Mouse (Mus musculus) hindbrain, embryonic 11.5 days (tissue): ENCODE data around the gene Dvl1. TPM values are rescaled to one million over a fixed set of nuclear protein-coding genes. Genes with fewer than 3 reads are reported as not detected.

Source experiments
- ATAC-seq: fragments of 200-750 bp; cut with Nextera tagmentation; 2 replicates; pipeline ENCODE4 v1.8.0; 2017; ENCODE audit warnings: mild to moderate bottlenecking, moderate TSS enrichment, moderate library complexity; ENCODE audit not compliant: low FRiP score
- DNase-seq: peaks from one replicate; pipeline ENCODE4 v3.0.0-alpha.2; 2015; ENCODE audit warnings: low spot score
- H3K27ac ChIP-seq: fragments of 300-500 bp; sonication (generic); 2 replicates; pipeline ENCODE4 v1.5.1; 2014; ENCODE audit warnings: mild to moderate bottlenecking, low read depth, low read length
- H3K27me3 ChIP-seq: fragments of 300-500 bp; sonication (generic); 2 replicates; pipeline ENCODE4 v1.6.1; 2014; ENCODE audit warnings: mild to moderate bottlenecking, low read length, moderate library complexity, mixed read lengths; ENCODE audit not compliant: control insufficient read depth, insufficient read depth
- H3K36me3 ChIP-seq: fragments of 300-500 bp; sonication (generic); 2 replicates; pipeline ENCODE4 v1.6.1; 2014; ENCODE audit warnings: mild to moderate bottlenecking, low read length, moderate library complexity, mixed read lengths; ENCODE audit not compliant: control insufficient read depth, insufficient read depth
- H3K4me1 ChIP-seq: fragments of 300-500 bp; sonication (generic); replicated peaks from 2 replicates; pipeline ENCODE4 v1.6.1; 2014; ENCODE audit warnings: low read length, mixed read lengths; ENCODE audit not compliant: control insufficient read depth, insufficient read depth
- H3K4me2 ChIP-seq: fragments of 300-500 bp; sonication (generic); replicated peaks from 2 replicates; pipeline ENCODE4 v1.6.1; 2014; ENCODE audit warnings: mild to moderate bottlenecking, low read depth, low read length
- H3K4me3 ChIP-seq: fragments of 300-500 bp; sonication (generic); 2 replicates; pipeline ENCODE4 v1.5.1; 2014; ENCODE audit warnings: low read depth, low read length
- H3K9ac ChIP-seq: fragments of 300-500 bp; sonication (generic); 2 replicates; pipeline ENCODE4 v1.6.1; 2014; ENCODE audit warnings: low read depth, low read length
- H3K9me3 ChIP-seq: fragments of 300-500 bp; sonication (generic); 2 replicates; pipeline ENCODE4 v1.6.1; 2016; ENCODE audit warnings: low read length; ENCODE audit not compliant: control insufficient read depth
- WGBS: fragments of 180-500 bp; shearing (Covaris S2); extraction: QIAGEN DNeasy Blood & Tissue Kit; methylation state at CpG from one replicate; pipeline ENCODE4 v1.1.7; 2014; 5-methylcytosine and 5-hydroxymethylcytosine counted together
- polyA plus RNA-seq: library from polyadenylated mRNA; unstranded; fragments of >200 nt; fragmentation: Nextera tagmentation; extraction: Ambion mirVana; gene quantifications from 2 replicates; pipeline ENCODE4 v1.2.1, GENCODE M21; 2014

The Dvl1 gene
- polyA plus RNA-seq, 1 experiment from 2014 or later, result 7.5 TPM

DNA sequence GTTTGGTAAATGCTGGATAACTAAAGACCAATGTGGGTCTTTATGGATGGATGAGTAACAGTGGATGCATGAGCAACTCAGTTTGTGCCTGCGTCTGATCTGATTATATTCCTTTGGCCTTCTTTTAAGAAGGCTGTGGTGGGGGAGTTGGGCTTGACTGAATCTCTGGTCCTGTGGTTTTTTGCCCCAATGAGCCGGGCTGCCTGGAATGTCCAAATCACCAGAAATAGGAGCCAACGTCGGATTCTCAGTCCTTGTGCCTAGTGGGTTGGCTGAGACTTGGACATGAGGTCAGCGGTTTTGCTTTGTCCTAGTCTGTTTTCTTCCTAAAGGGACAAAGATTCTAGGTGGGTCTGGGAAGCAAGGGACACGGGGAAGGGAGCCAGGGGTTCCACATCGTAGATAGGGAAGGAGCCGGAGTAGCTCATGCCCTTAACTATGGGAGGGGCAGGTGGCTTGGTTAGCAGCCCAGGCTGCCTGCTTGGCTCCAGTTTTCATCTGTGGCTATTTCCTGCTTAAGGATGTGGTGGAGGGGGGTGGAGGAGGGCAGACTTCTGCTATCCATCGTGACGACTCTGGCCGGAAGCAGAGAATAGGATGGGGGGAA is 9.7 kb upstream of the Dvl1 start:
- H3K4me1 ChIP-seq, result peaks cover 14% of the 10 kb centered on the region
- no peak for ATAC-seq

DNA sequence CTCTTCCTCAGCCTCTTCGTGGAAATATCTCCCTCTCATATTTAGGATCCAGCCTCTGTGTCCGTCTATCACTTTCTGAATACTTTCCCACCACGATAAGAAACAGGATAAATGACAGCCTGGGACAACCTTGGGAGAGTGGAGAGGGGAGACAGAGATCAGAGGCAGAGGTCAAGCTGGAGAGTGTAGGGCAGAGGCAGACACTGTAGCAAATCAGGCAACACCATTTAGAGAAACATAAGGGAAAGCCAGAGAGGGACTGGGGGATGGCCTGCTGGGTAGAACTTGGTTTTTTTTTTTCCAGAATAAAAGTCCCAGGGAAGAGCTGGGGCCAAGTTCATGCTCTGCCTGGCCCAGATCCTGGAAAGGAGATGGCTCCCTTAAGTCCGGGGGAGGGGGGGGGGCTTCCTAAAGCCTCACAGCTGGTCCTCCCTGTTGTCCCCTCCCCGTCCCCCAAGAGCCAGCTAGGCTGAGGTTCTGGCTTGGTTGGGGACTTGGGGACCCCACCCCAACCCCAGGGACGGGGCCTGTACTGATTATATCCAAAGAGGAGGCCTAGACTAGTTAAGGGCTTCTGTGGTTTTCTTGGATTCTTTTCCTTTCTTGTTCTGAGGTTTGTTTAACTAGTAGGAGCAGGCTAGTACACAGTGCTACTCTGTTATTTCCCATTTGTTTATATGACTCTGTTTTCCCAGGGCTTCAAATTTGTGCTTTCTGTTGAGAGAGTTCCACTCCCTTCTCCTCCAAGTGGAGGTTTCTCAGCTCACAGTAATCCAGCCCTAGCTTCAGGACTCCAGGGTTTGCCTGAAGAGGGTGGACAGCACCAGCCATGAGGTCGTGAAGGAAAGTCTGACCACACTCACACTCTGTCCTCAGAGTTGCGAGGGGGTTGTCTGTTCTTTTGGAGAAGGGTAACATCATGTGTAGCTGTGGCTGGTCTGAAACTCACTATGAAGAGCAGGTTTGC is 8.7 kb upstream of the Dvl1 start:
- H3K4me1 ChIP-seq, result peaks cover 14% of the 10 kb centered on the region
- H3K4me2 ChIP-seq, result no peak overlapping the region
- ATAC-seq (no peak), DNase-seq (no peak)
- no peaks in the 10 kb centered on the region for H3K9me3 ChIP-seq
- H3K27me3 ChIP-seq, result 0 out of 2 replicates have a peak, but pooled peaks cover 3% of the 10 kb centered on the region
- no peaks in the 10 kb centered on the region for H3K36me3 ChIP-seq
- H3K4me3 ChIP-seq, result no peak overlapping the region
- no peak overlapping the region for H3K9ac ChIP-seq
- 59% methylated on average over 8 of the region's 8 CpGs for WGBS
- H3K27ac ChIP-seq, result no peak overlapping the region

More for the DNA sequence above, 9.7 kb upstream of the Dvl1 start:
- 0 out of 2 replicates have a peak, but pooled peaks cover 3% of the 10 kb centered on the region for H3K27me3 ChIP-seq
- no peak overlapping the region for H3K4me3 ChIP-seq
- no peak overlapping the region for H3K9ac ChIP-seq
- no peak overlapping the region for H3K27ac ChIP-seq
- WGBS, result 82% methylated on average over 11 of the region's 11 CpGs
- no peaks in the 10 kb centered on the region; the same call in 1 of the 2 replicates for H3K36me3 ChIP-seq
- no peak for DNase-seq
- H3K9me3 ChIP-seq, result no peaks in the 10 kb centered on the region
- no peak overlapping the region for H3K4me2 ChIP-seq

DNA sequence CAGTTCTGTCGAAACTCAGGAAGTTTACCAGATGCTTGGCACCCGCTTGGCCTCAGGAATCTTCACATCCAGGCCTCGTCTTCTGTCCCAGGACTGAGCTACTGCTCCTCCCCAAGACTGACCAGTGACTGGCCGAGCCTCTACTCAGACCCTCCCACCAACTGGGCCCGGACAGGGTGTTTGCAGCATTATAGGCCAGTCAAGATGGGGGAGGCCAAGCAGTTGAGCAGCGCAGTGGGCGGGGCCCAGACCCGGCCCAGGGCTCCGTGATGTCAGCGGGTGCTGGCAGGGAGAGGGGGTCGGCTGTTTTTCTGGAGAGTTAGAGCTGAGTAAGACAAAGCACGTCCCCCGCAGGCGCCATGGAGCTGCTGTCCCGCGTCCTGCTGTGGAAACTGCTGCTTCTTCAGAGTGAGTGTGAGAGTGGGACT is 7.7 kb upstream of the Dvl1 start, which contains the start of gene Mxra8:
Gene Mxra8 (plus strand): TSS at position 198 of the 428 bp plus-strand sequence.
- peak; percentile 83 for ATAC-seq
- peak within 1 kb of the TSS; percentile 36; the same call in 1 of the 2 replicates for H3K27ac ChIP-seq

DNA sequence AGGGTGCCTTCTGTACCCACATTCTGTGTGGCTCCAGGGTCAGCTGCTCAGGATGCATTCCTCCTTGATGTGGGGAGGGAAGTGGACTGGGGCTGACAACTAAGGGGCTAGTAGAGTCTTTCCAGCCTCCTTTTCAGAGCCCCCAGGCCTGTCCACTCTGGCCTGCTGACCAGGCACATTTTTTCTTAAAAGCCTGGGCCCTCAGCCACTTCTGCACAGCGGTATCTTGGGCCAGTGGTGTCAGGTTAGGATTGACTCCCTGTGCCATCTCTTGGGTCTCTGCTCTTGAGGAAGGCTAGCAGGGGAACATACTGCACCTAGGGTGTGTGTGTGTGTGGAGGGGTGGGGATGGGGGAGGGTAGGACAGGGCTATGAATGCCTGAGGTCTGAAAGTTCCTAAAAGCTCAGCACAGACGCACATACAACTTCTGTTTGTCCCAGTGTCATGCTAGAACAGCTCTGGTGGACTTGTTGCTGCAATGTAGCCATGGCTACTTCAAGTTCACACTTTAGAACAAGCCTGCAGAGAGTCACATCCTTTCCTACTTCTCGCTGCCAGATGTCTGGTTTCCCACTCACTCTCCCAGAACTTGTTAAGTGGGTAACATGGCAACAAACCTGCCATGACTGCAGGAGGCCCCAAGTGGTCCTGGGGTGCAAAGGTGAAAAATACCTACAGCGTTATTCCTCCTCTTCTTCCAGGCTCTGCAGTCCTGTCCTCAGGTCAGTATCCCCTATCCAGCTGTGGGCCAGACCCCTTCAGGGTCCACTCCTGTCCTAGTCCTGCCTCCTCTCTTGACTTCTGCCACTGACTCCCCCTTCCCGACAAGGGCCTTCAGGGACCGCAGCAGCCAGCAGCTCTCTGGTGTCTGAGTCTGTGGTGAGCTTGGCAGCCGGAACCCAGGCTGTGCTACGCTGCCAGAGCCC is 6.9 kb upstream of the Dvl1 start:
- Histone ChIP-seq H3K4me3 (peak overlapping the region; percentile 21), H3K36me3 (no peaks in the 10 kb centered on the region), H3K9me3 (no peaks in the 10 kb centered on the region), H3K9ac (peak overlapping the region; percentile 53), H3K27ac (peak overlapping the region; percentile 36; the same call in 1 of the 2 replicates), H3K4me2 (peak overlapping the region; percentile 62), H3K27me3 (0 out of 2 replicates have a peak, but pooled peaks cover 3% of the 10 kb centered on the region), H3K4me1 (peaks cover 14% of the 10 kb centered on the region)
- DNase-seq (peak; percentile 18), ATAC-seq (peak; percentile 26; the same call in 1 of the 2 replicates)
- 8% methylated on average over 8 of the region's 8 CpGs for WGBS

More for the DNA sequence above, 7.7 kb upstream of the Dvl1 start, which contains the start of gene Mxra8:
- 3% methylated on average over 16 of the region's 16 CpGs for WGBS
- peak; percentile 79 for DNase-seq
- no peaks in the 10 kb centered on the region for H3K36me3 ChIP-seq
- H3K4me1 ChIP-seq, result peaks cover 14% of the 10 kb centered on the region
- H3K9ac ChIP-seq, result peak within 1 kb of the TSS; percentile 53
- 0 out of 2 replicates have a peak, but pooled peaks cover 3% of the 10 kb centered on the region for H3K27me3 ChIP-seq
- peak within 1 kb of the TSS; percentile 21 for H3K4me3 ChIP-seq
- no peaks in the 10 kb centered on the region for H3K9me3 ChIP-seq
- H3K4me2 ChIP-seq, result peak within 1 kb of the TSS; percentile 62

DNA sequence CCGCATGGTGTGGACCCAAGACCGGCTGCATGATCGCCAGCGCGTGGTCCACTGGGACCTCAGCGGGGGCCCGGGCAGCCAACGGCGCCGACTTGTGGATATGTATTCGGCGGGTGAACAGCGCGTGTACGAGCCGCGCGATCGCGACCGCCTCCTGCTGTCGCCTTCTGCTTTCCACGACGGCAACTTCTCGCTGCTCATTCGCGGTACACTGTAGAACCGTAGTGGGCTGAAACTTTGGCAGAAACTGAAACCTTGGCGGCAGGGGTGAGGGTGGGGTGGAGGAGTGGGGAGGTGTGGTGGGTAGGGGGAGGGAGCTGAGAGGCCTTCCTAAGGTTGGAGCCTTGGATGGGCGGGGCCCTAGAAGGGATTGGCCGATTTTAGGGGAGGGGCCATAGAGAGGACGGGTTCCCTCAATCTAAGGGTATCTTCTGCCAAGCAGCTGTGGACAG is 6.2 kb upstream of the Dvl1 start:
- Histone ChIP-seq H3K27ac (no peak overlapping the region), H3K9ac (peak overlapping the region; percentile 21; the same call in 1 of the 2 replicates), H3K27me3 (0 out of 2 replicates have a peak, but pooled peaks cover 3% of the 10 kb centered on the region), H3K4me1 (peaks cover 14% of the 10 kb centered on the region), H3K9me3 (no peaks in the 10 kb centered on the region), H3K4me2 (peak overlapping the region; percentile 62), H3K4me3 (peak overlapping the region; percentile 21), H3K36me3 (no peaks in the 10 kb centered on the region)
- peak; percentile 51 for ATAC-seq
- under 1% methylated on average over 32 of the region's 32 CpGs for WGBS
- DNase-seq, result peak; percentile 65

DNA sequence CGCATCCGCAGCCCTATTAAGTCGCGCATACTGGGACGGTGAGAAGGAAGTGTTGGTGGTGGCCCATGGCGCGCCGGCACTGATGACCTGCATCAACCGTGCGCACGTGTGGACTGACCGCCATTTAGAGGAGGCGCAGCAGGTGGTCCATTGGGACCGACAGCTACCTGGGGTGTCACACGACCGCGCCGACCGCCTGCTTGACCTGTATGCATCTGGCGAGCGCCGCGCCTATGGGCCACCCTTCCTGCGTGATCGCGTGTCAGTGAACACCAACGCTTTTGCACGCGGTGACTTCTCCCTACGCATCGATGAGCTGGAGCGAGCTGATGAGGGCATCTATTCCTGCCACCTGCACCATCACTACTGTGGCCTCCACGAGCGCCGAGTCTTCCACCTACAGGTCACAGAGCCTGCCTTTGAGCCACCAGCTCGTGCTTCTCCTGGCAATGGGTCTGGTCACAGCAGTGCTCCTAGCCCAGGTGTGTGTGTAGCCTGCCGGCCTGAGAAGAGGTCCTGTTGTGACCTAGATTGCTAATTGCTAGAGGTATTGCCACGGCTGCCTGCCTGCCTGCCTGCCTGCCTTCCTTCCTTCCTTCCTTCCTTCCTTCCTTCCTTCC is 5.4 kb upstream of the Dvl1 start:
- peak overlapping the region; percentile 62 for H3K4me2 ChIP-seq
- no peaks in the 10 kb centered on the region for H3K36me3 ChIP-seq
- H3K27ac ChIP-seq, result no peak overlapping the region
- DNase-seq (no peak), ATAC-seq (no peak; the same call in 1 of the 2 replicates)
- 36% methylated on average over 38 of the region's 38 CpGs for WGBS
- 0 out of 2 replicates have a peak, but pooled peaks cover 3% of the 10 kb centered on the region for H3K27me3 ChIP-seq
- peaks cover 14% of the 10 kb centered on the region for H3K4me1 ChIP-seq
- 0 out of 2 replicates have a peak overlapping the region, but pooled peaks have one; percentile 10 for H3K4me3 ChIP-seq
- H3K9me3 ChIP-seq, result no peaks in the 10 kb centered on the region
- H3K9ac ChIP-seq, result 0 out of 2 replicates have a peak overlapping the region, but pooled peaks have one; percentile 15

DNA sequence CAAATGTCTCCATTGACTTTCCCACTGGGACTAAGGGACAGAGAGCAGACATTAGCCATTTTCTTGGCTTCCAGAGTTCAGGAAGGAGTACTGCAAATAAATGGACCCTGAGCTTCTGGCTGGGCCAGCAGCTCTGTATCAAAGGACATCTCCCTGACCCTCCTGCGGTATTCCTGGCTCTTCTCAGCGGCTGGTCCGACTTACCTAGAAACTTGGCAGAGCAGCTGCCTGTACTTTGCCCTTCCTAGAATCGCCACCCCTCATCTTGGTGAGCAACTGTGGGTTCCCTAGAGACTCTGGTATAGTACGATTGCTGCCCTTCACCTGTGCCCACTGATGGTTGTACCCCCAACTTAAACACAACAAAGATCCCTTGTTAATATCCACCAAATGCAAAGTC is 4.0 kb upstream of the Dvl1 start:
- H3K4me3 ChIP-seq, result no peak overlapping the region
- WGBS, result 92% methylated on average over 5 of the region's 5 CpGs
- no peak overlapping the region for H3K27ac ChIP-seq
- H3K9me3 ChIP-seq, result no peaks in the 10 kb centered on the region
- DNase-seq (no peak), ATAC-seq (no peak)
- 0 out of 2 replicates have a peak, but pooled peaks cover 3% of the 10 kb centered on the region for H3K27me3 ChIP-seq
- peaks cover 14% of the 10 kb centered on the region for H3K4me1 ChIP-seq
- H3K36me3 ChIP-seq, result no peaks in the 10 kb centered on the region
- H3K4me2 ChIP-seq, result no peak overlapping the region
- H3K9ac ChIP-seq, result no peak overlapping the region
